Mouse (Mus musculus) 3134 (cell line): Measurements from ENCODE around the gene Gm47996.
"Not testable (repeated sequence)": the region's sequence is repeated elsewhere in the genome, so short reads cannot be mapped to it uniquely, and the experiment has no call there.

ENCODE experiments used
- DNase-seq: peaks from one replicate; pipeline ENCODE4 v3.0.0-alpha.2; 2011; ENCODE audit warnings: low spot score; ENCODE audit not compliant: insufficient read length; ENCODE audit errors: extremely low read depth

Gene Gm47996

DNA sequence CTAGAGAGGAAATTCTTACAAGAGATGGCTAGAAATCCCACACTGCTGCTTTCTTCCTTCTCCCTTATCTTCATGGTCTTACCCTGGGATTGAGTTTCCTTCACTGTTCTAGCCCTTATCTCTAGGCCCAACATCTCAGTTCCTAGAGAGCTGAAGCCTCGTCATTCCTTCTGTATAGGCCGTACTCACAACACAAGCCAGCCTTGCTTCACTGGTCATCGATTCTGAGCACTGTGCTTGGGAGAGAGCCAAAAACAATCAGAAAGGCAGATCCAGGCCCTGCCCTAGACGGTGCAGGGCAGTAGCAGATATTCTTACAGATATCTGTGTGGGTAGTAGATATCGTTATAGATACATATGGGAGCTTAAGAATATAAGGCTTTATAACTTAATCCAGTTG lies 7.2 kb upstream of the Gm47996 start:
- not testable (repeated sequence) for DNase-seq

DNA sequence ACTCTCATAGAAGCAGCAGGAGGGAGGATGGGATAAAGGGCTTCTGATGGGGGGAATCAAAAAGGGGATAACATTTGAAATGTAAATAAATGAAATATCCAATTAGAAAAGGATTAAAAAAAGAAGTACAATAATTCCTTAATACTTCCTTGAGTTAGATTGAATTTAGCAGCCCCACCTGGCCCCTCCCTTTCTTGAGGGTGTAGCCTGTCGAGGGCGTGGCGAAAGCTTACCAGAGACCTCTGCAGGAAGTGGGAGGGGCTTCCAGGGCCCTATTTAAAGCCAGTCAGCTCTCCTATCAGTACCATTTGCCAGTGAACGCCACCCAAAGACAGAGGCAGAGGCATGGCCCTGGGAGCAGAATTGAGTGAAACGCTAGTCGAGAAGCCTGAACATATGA lies 6.1 kb upstream of the Gm47996 start, which contains the start of gene 3110040M04Rik:
Gene 3110040M04Rik, plus strand, starts transcription at position 304 of the 400 bp plus-strand sequence.
- DNase-seq: not testable (repeated sequence)

DNA sequence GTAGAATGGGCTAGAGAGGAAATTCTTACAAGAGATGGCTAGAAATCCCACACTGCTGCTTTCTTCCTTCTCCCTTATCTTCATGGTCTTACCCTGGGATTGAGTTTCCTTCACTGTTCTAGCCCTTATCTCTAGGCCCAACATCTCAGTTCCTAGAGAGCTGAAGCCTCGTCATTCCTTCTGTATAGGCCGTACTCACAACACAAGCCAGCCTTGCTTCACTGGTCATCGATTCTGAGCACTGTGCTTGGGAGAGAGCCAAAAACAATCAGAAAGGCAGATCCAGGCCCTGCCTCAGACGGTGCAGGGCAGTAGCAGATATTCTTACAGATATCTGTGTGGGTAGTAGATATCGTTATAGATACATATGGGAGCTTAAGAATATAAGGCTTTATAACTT lies 1.4 kb upstream of the Gm47996 start:
- not testable (repeated sequence) for DNase-seq

DNA sequence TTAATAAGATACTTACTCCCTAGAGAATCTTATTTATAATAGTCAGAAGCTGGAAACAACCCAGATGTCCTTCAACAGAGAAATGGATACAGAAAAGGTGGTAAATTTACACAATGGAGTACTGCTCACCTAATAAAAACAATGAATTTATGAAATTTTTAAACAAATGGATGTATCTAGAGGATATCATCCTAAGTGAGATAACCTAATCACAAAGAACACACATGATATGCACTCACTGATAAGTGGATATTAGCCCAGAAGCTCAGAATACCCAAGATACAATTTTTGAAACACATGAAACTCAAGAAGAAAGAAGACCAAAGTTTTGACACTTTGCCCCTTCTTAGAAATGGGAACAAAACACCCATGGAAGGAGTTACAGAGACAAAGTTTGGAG lies 987 bp upstream of the Gm47996 start:
- not testable (repeated sequence) for DNase-seq

DNA sequence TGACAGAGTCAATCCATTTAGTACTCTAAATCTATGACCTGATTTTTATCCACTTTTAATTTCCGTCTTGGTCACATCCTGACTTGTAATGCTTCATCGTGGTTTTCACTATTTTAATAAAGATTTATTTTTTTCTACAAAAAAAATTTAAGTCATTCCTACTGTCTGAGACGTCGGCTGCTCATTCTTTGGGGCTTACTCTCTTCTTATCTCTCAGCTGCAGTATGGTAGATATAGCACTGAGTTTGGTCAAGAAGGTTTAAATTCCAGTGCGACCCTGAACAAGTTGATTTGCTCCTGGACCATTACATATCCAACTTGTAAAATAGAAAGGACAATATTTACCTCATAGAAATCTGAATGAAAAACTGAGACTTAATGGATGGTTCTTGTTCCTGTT lies 1.7 kb downstream of the Gm47996 start:
- not testable (repeated sequence) for DNase-seq

DNA sequence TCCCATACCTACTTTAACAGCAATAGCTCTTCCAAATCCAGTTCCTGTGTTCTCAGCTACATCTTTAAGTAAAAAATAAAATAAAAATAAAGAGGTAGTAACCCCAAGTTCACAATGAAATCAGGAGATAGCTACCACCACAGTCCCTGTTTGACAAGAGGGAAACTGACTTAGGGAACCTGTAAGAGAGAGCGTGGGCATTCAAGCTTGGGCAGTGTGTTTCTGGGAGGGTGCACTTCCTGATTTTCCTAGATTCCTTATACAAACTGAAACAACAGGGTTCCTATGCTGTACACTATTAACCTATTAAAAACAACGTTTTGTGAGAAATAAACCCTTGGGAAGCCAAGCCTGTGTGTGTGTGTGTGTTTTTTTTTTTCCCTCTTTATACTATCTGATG lies 4.9 kb downstream of the Gm47996 start:
- no peak for DNase-seq

GRCm38 (mm10) chr1:151215985-151216384 lies 6.1 kb downstream of the Gm47996 start:
- DNase-seq: no peak

GRCm38 (mm10) chr1:151216417-151216816 lies 6.5 kb downstream of the Gm47996 start:
- DNase-seq: no peak

DNA sequence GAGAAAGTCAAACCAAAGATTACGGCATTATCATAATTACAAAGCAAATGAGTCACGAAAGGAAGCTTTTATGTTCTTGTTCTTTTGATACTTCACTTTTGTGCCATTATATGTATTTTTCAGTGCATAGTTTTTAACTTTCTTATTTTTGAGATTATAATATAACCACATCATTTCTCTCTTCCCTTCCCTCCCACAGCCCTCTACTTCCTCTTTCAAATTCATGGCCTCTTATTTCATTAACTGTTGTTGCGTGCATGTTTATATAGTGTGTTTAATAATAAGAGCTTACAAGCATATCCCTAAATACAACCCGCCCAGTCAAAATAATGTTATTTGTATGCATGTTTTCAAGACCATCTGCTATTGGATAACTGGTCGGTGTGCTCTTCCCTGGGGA lies 9.1 kb downstream of the Gm47996 start:
- DNase-seq: no peak

DNA sequence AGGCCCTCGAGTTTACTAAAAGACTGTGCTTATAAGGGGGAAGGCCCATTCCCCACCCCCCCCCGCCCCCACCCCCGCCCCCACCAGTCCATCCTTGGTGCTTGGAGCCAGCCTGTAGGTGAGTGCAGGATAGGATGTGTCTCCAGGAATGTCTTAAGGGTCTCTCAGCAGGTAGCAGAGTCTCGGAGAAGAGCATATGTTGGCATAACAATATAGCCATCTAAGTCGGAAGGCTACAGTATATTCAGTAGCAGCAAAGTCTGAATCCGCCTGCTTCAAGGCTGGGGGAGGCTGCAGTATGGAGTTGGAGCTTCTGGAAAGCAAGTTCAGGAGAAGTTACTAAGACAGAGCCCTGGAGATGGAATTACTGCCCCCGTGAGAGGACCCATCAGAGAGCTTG lies 10.2 kb downstream of the Gm47996 start:
- no peak for DNase-seq

GRCm38 (mm10) chr1:151222561-151223267 lies 12.8 kb downstream of the Gm47996 start:
- no peak for DNase-seq

DNA sequence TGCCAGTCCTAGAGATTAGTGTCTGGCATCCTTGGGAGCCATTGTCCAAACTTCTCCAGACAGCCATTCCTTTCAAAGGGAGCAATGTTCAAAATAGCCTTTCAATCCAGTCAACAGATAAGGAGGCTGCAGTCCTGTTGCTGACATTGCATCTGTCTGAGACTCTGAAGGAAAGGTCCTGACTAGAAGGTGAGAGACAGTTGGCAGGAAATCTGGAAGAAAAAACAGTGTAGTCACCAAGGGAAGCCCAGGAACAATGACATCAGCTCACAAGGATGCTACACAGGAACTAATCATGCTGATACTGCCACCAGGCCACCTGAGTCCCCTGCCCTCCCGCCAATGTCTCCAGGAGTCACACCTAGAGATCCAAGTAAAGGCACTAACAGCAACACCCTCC lies 13.4 kb downstream of the Gm47996 start:
- no peak for DNase-seq

DNA sequence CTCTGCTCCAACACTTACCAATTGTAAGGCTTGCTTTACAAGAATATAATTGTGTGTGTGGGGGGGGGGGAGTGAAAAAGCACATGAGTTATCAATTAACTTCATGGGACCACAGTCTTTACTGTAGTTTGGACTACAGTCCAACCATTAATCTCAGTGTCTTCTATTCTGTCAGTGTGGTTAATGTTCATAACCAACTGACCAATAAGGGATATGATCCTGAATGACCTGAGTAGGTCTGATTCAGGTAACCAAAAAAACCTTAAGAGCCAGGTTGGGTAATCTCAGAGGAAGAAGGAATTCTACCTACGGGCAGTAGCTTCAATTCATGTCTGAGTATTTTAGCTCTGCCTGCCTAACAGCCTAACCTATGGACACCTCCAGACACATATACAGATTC lies 14.6 kb downstream of the Gm47996 start:
- no peak for DNase-seq

DNA sequence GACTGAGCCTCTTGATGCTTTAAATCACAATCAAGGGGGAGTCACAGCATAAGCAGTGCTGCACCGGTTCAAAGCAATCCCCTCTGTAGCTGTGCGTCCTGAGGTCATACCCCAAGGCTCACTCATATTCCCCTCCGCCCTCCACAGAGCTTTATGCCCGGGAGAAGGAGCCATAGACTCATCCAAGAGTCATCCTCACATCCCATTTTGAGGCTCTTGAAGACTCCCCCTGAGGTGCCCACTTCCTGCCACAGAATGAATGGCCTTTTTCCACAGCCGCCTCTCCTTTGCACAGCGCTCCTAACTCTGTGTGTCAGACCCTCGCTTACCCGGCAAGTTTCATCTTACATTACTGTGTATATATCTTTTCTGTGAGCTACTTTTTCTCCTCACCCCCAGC lies 17.6 kb downstream of the Gm47996 start:
- peak; percentile 26 for DNase-seq

DNA sequence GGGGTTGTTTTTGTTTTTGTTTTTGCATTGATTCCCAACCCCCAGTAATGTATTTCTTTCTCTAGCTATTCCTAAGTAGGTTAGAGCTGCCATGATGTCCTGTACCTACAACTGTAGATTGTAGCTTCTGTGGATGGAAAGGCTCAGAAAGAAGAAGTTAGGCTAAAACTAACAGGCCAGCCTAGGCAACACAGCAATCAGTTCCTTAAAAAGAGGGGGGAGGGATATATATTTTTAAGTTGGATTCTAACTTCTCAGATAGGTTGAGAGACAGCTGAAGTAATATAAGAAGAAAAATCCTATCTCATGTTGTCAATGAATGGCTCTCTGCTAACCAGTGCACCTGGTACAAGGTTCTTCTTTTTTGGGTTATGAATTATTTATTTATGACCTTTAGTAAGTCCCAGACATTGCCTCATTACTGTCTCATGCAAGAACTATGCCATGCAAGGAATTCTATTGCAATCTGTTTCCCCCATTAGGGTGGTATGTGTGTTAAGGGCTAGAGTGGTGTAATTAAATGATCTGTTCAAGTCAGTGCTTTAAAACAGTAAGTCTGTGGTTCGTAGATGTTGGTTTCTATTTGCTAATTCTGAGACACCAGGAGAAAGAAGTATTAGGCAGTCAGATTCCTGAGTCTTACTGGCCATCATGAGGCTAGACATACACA lies 18.5 kb downstream of the Gm47996 start:
- DNase-seq: no peak

GRCm38 (mm10) chr1:151232346-151232745 lies 22.4 kb downstream of the Gm47996 start:
- no peak for DNase-seq

DNA sequence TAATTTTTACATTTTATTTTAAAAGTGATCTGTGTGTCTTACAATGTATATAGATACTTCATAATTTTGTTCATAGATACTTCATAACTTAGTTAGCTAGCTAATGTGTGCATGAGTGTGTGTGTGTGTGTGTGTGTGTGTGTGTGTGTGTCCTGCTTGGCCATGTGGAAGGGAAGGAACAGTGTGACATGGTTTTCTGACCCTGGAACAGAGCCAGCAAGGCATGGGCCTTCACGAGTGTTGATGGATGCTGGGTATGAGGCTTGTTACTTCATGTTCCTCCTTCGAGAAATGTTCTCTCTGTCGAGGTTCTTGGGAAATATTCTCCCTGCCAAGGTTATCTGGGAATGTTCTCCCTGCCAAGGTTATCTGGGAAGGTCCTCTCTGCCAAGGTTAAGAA lies 23.8 kb downstream of the Gm47996 start:
- no peak for DNase-seq

- DNase-seq: no peak
These were observed 25.6 kb downstream of the Gm47996 start for GRCm38 (mm10) chr1:151235574-151235973.

DNA sequence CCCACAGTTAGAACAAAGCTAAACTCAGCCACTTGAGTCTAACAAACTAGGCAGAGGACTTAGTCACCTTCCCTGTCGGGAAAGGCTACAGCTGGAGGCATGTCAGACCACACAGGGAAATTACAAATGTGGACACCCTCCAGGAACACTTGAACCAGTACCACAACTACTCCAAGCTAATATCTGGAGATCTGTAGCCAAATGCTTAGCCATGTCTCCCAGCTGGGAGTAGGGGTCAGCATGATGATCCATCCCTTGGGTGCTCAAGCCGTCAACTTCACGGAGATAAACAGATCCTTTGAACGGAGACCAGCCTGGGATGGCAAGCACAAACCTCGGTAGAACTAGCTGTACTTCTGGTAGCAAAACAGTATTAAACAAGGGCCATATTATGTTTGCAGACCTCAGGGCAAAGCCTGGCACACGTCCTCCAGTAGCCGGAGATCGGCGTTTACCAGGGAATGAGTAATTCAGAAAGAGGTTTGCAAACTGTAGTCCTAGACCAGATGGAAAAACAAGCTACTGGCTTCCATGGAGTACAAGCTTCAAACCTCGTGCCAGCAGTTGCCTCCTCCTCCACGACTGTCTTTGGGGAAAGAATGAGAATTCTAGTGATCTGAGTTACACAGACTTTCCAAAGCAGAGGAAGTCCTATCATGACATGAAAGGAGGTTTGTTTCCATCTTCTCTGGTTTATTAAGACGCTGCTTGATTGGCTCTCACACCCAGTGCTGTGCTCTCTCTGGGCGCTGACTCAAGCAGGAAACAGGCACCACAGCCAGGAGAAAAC lies 26.4 kb downstream of the Gm47996 start:
- DNase-seq: peak; percentile 70

DNA sequence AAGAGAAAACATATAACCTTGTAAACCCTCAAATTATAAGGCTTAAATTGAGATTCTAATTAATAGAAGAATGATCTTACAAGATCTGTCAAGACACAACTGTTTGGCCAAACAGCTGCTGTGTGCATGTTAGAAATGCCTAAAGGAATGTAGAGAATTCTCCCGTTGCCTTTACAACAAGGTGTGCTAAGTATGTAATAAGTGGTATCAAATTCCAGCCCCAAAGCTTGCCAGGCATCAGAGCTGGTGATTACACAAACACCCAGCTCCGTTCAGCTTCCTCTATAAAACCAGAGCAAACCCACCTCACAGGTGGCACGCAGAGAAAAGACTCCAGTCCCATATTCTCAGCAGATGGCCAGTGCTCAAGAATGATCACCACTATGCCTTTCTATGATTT lies 27.8 kb downstream of the Gm47996 start:
- no peak for DNase-seq

DNA sequence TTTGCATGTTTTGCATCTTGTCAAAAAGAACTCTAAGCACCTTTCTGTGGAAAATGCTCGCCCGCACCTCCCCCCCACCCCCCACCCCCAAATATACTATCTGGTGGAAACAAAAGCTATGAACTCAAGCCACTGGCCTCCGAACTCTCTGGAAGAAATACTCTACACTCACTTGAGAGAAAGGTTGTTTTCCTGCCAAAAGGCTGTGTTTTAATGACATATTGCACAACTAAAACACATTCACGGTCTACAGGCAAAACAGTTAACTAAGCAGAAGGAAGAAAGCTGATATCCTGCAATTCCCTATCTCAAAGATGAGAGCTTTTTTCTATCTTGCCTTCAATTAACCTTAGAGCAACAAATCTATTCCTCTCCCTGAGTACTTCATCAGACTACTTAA lies 33.4 kb downstream of the Gm47996 start:
- DNase-seq: no peak

DNA sequence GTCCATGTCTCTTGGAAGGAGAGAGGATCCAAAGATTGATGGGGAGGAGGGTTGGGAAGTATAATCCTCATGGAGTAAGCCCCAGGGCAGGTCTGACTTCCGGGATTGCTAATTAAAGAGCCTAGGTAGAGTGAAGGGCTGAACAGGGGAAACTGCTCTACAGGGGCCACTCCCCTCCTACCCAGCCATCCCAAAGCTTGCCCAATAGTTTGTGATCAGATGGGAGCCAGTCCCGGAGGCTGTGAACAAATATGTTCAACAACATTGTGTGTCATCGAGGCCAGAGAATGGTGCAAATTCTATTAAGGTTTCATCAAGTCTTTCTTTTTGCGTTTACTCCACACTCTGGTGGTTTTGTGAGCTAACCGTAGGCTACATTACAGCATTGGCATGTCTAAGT lies 34.1 kb downstream of the Gm47996 start:
- no peak for DNase-seq
